Mouse (Mus musculus) layer of hippocampus, postnatal 10 days (tissue): Measurements from ENCODE around the gene Gtf2h2. TPM values are rescaled to one million over a fixed set of nuclear protein-coding genes. Genes with fewer than 3 reads are reported as not detected.
"Not testable (repeated sequence)": the region's sequence is repeated elsewhere in the genome, so short reads cannot be mapped to it uniquely, and the experiment has no call there.

Experiments
- DNase-seq, 2 experiments: peaks; one replicate each; pipeline ENCODE4 v3.0.0; 2021; ENCODE audit warnings: low spot score in 2 of 2
- total RNA-seq, 2 experiments: library from RNA; stranded (reverse); gene quantifications; 2 replicates each; pipeline ENCODE4 v1.2.3; 2021

The Gtf2h2 gene
- total RNA-seq, 2 experiments from 2014 or later: 40.2 to 49.9 TPM

- DNase-seq: no peak
Observed at GRCm38 (mm10) chr13:100491623-100492022, 756 bp downstream of the Gtf2h2 start.

- DNase-seq: no peak
Observed at GRCm38 (mm10) chr13:100490424-100490823, 2.0 kb downstream of the Gtf2h2 start.

- DNase-seq: no peak
Observed at GRCm38 (mm10) chr13:100483610-100484009, 8.8 kb downstream of the Gtf2h2 start.

GRCm38 (mm10) chr13:100463527-100464222 lies 28.7 kb downstream of the Gtf2h2 start:
- DNase-seq: no peak

DNA sequence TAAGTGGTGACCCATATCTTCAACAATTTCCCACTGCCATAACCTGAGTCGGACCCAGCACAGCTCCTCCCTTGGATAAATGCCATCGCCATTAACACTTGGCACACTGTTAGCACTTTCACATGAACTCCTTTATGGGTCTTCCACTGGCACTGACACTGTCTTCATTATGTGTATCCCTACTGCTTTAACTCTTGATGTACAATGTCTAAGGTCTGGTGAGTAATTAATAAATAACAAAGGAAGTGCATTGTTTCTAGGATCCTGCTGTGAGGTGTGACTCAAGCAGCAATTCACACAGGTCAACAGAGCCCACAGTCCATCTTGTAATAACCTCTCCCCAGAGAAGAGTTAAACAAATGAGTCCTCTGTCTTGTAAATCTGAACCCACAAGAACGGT lies 31.0 kb downstream of the Gtf2h2 start:
- DNase-seq: no peak

DNA sequence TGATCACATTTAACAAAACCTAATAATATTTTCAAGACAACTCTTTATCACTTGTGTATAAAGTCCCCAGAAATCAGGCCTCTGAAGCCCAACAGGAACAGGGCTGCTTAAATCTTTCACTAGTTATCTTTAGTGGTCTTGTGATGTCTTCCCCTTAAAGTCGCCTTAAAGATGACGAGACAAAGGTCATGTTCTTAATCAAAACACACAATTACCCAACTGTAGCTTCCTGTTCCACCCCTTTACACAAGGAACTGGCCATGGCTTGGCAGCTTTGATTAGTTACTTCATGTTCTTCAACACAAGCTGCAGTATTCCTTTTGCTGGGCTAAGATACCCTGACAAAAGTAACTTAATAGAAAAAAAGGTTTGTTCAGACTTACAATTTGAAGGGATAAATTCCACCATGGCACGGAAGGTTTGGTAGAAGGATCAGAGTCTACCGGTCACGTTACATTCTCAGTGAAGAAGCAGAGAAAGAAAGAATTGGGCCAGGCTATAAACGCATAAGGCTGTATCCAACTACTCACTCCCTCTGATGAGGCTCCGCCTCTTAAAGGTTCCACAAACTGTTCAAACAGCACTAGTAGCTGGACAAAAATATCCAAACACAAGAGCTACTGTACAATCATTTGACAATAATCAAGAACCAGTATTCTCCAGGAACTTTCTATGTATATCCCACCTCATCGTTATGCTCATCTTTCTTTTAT lies 39.8 kb downstream of the Gtf2h2 start, which contains the start of gene Naip1:
Gene Naip1 (minus strand): TSS at position 455 of the 713 bp plus-strand sequence.
- DNase-seq: not testable (repeated sequence)

GRCm38 (mm10) chr13:100449495-100449894 lies 42.9 kb downstream of the Gtf2h2 start:
- DNase-seq: no peak

DNA sequence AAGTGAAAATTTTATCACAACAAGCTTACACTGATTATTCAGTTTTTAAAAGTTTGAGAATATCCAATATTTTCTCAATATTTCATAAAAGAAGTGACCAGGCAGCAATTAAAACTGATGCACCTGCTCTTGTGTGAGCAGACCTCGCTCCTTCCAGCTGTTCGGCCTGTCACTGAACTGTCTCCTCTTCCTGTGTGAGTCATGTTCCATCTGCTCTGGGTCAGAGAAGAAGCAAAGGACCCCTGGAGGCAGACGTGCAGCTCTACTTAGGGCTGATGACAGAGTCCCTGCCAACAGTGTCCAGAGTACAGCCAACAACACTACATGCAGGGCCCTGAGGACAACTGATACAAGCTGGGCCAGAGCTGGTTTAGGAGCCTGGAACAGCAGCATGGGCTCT lies 52.3 kb downstream of the Gtf2h2 start:
- no peak for DNase-seq

DNA sequence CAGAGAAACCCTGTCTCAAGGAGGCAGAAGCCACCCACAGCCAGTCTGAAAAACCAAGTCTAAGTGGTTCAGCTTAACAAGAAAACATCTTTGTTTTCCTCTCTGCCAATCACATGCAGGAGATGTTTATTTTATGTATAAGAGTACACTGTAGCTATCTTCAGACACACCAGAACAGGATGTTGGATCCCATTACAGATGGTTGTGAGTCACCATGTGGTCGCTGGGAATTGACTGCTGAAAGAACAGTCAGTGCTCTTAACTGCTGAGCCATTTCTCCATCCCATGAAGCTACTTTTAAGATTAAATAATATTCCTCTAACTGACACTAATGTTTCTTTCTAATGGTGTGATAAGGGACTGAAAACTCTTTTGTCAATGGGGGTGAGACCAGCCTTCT lies 53.7 kb downstream of the Gtf2h2 start:
- DNase-seq: no peak

- no peak for DNase-seq
Observed at GRCm38 (mm10) chr13:100437322-100437825, 55.0 kb downstream of the Gtf2h2 start.

- DNase-seq: not testable (repeated sequence)
Observed at GRCm38 (mm10) chr13:100436556-100437163, 55.7 kb downstream of the Gtf2h2 start.

GRCm38 (mm10) chr13:100419958-100420357 lies 72.4 kb downstream of the Gtf2h2 start:
- DNase-seq: not testable (repeated sequence)

GRCm38 (mm10) chr13:100414428-100414827 lies 78.0 kb downstream of the Gtf2h2 start:
- DNase-seq: no peak

Other genes with a start within 250 kb of the Gtf2h2 start
- gene Naip5, start 246.3 kb downstream of the Gtf2h2 start, total RNA-seq: under 1 TPM; 0.25 to 0.29 TPM
- gene Naip6, start 174.9 kb downstream of the Gtf2h2 start, total RNA-seq: under 1 TPM; 0.16 to 0.37 TPM
- under 1 TPM; 0.18 to 0.27 TPM for gene Naip1, start 39.7 kb downstream of the Gtf2h2 start, total RNA-seq
- 10 to 100 TPM; 14.7 to 15.8 TPM for gene Ocln, start 60.1 kb upstream of the Gtf2h2 start, total RNA-seq
- 1 to 10 TPM; 1.9 to 2.8 TPM for gene Marveld2, start 124.4 kb upstream of the Gtf2h2 start, total RNA-seq
- 100 to 1,000 TPM in 1 of 2 experiments, 10 to 100 TPM in 1; 93.8 to 114 TPM for gene Ak6, start 158.4 kb upstream of the Gtf2h2 start, total RNA-seq
- 10 to 100 TPM; 13.6 to 13.9 TPM for gene Rad17, start 158.5 kb upstream of the Gtf2h2 start, total RNA-seq
- 10 to 100 TPM; 24.1 to 32.1 TPM for gene Taf9, start 159.0 kb upstream of the Gtf2h2 start, total RNA-seq
- gene Ccdc125, start 177.1 kb upstream of the Gtf2h2 start, total RNA-seq: 1 to 10 TPM in 1 of 2 experiments, under 1 TPM in 1; 0.54 to 1.2 TPM
- gene Cdk7, start 238.4 kb upstream of the Gtf2h2 start, total RNA-seq: 10 to 100 TPM; 33.7 to 34.7 TPM